Mouse (Mus musculus): ENCODE results near the gene Ch25h. TPM values are rescaled to one million over a fixed set of nuclear protein-coding genes. Genes with fewer than 3 reads are reported as not detected.

Ch25h gene
- total and polyA plus RNA-seq, 2 experiments: 0.22 TPM; not detected in 1

GRCm38 (mm10) chr19:34464453-34464852 lies 10.5 kb downstream of the Ch25h start:
- H3K4me1 ChIP-seq (ENCODE audit: control insufficient read depth, insufficient read depth, low read length): no peaks in the 10 kb centered on the region
- H3K36me3 ChIP-seq (ENCODE audit: control insufficient read depth, insufficient read depth, low read length): no peaks in the 10 kb centered on the region
- H3K27ac ChIP-seq (replicated peaks; ENCODE audit: insufficient read depth, low read depth, low read length): no peak overlapping the region
- TF ChIP-seq CTCF (IDR thresholded peaks at IDR 0.05; ENCODE audit: low read depth, low read length) (no peak), POLR2A (IDR thresholded peaks at IDR 0.05; ENCODE audit: extremely low read depth, insufficient read depth, low read length) (no peak)
- H3K4me3 ChIP-seq (ENCODE audit: insufficient read depth, low read depth, low read length): no peak overlapping the region
- 62% methylated on average over 3 of the region's 3 CpGs for WGBS
- no peaks in the 10 kb centered on the region for H3K79me2 ChIP-seq (ENCODE audit: control insufficient read depth, insufficient read depth, low read length)
- no peak overlapping the region for H3K9ac ChIP-seq (ENCODE audit: low read depth, low read length)
- H3K27me3 ChIP-seq (ENCODE audit: control insufficient read depth, insufficient read depth, low read length): no peaks in the 10 kb centered on the region
- peak; percentile 29 for DNase-seq (ENCODE audit: extremely low read depth, low read depth, low spot score)

DNA sequence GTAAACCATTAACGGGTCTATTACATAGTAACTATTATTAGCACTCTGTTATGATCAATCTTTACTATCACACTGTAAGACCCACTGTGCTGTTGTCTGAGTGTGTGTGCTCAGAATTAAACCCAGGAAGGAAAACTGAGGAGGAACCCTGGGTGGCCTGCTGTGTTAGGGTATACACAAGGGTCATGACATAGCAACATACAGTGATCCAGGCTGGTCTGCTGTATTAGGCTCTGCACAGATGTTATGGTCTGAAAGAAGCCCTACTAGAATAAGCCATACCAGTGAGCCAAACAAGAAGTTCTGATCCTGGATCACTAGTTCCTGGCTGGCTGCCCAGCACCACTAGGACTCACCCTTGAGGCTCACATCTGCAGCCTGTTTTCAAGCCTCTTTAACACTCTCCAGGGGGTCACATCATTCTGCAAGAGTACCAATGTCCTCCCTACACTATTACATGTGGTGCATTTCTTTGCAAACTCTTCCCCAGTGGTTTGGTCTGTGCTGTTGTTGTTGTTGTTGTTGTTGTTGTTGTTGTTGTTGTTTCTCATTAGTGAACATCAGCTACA lies 13.4 kb downstream of the Ch25h start:
- TF ChIP-seq CTCF (IDR thresholded peaks at IDR 0.05; ENCODE audit: low read depth, low read length): no peak
- no peak for TF ChIP-seq POLR2A (IDR thresholded peaks at IDR 0.05; ENCODE audit: extremely low read depth, insufficient read depth, low read length)
- no peaks in the 10 kb centered on the region for H3K27me3 ChIP-seq (ENCODE audit: control insufficient read depth, insufficient read depth, low read length)
- H3K9ac ChIP-seq (ENCODE audit: low read depth, low read length): no peak overlapping the region
- H3K4me1 ChIP-seq (ENCODE audit: control insufficient read depth, insufficient read depth, low read length): no peaks in the 10 kb centered on the region
- no peak overlapping the region for H3K27ac ChIP-seq (replicated peaks; ENCODE audit: insufficient read depth, low read depth, low read length)
- H3K36me3 ChIP-seq (ENCODE audit: control insufficient read depth, insufficient read depth, low read length): no peaks in the 10 kb centered on the region
- no peak for DNase-seq (ENCODE audit: extremely low read depth, low read depth, low spot score)
- H3K4me3 ChIP-seq (ENCODE audit: insufficient read depth, low read depth, low read length): no peak overlapping the region
- 83% methylated on average over 1 of the region's 1 CpGs for WGBS
- no peaks in the 10 kb centered on the region for H3K79me2 ChIP-seq (ENCODE audit: control insufficient read depth, insufficient read depth, low read length)

DNA sequence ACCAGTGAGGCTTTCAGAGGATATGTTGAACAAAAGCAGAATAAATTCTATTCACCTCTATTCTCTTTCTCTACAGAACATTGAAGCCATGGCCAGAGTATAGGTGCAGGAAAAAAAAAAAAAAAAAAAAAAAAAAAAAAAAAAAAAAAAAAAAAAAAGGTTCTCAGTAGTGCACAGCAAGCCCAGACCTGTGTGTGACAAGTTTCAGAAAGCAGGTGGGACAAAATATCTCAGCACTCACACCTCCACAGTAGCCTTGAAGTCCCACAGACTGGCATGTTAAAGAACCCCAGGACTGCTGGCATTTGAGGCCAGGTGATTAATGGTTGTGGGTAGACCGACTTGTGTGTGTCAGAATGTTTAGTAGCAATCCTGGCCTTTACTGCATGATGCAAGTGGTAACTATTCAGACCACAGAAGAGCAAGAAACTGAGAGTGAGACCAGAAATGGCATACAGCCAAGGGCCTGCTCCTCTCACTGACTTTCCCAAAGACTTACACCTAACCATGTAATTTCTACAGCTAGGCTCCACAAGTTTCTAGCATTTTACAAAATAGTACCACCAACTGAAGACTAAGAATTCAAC lies 24.1 kb downstream of the Ch25h start:
- H3K27ac ChIP-seq (replicated peaks; ENCODE audit: insufficient read depth, low read depth, low read length): no peak overlapping the region
- H3K36me3 ChIP-seq (ENCODE audit: control insufficient read depth, insufficient read depth, low read length): no peaks in the 10 kb centered on the region
- no peak overlapping the region for H3K9ac ChIP-seq (ENCODE audit: low read depth, low read length)
- WGBS: 97% methylated on average over 1 of the region's 1 CpGs
- no peaks in the 10 kb centered on the region for H3K27me3 ChIP-seq (ENCODE audit: control insufficient read depth, insufficient read depth, low read length)
- DNase-seq (ENCODE audit: extremely low read depth, low read depth, low spot score): no peak
- no peaks in the 10 kb centered on the region for H3K79me2 ChIP-seq (ENCODE audit: control insufficient read depth, insufficient read depth, low read length)
- TF ChIP-seq CTCF (IDR thresholded peaks at IDR 0.05; ENCODE audit: low read depth, low read length): no peak
- TF ChIP-seq POLR2A (IDR thresholded peaks at IDR 0.05; ENCODE audit: extremely low read depth, insufficient read depth, low read length): no peak
- H3K4me1 ChIP-seq (ENCODE audit: control insufficient read depth, insufficient read depth, low read length): no peaks in the 10 kb centered on the region
- H3K4me3 ChIP-seq (ENCODE audit: insufficient read depth, low read depth, low read length): no peak overlapping the region

DNA sequence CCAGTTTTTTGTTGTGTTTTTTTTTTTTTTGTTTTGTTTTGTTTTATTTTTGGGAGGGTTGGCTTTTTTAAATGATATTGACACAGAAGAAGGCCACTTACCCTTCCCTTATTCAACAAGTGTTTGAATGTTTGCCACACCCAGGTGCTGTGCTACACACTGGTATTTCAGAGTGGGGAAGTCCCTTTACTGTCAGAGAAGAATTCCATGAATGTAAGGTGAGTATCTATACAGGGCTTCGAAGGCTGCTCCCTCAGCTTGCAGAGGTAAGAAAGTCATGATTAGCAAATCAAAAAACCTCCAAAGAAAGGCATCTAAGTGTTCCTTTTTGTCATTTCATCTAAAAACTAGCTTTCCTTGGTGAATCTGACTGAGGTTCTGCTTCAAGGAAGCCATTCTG lies 26.1 kb downstream of the Ch25h start:
- H3K9ac ChIP-seq (ENCODE audit: low read depth, low read length): no peak overlapping the region

GRCm38 (mm10) chr19:34445410-34446012 lies 29.5 kb downstream of the Ch25h start:
- no peak for TF ChIP-seq POLR2A (IDR thresholded peaks at IDR 0.05; ENCODE audit: extremely low read depth, insufficient read depth, low read length)
- Histone ChIP-seq H3K27ac (replicated peaks; ENCODE audit: insufficient read depth, low read depth, low read length) (no peak overlapping the region), H3K4me3 (ENCODE audit: insufficient read depth, low read depth, low read length) (peak overlapping the region; percentile 16; the same call in 1 of the 2 replicates), H3K9ac (ENCODE audit: low read depth, low read length) (no peak overlapping the region), H3K79me2 (ENCODE audit: control insufficient read depth, insufficient read depth, low read length) (no peaks in the 10 kb centered on the region), H3K4me1 (ENCODE audit: control insufficient read depth, insufficient read depth, low read length) (no peaks in the 10 kb centered on the region; the same call in 1 of the 2 replicates), H3K27me3 (ENCODE audit: control insufficient read depth, insufficient read depth, low read length) (no peaks in the 10 kb centered on the region), H3K36me3 (ENCODE audit: control insufficient read depth, insufficient read depth, low read length) (no peaks in the 10 kb centered on the region)
- DNase-seq (ENCODE audit: extremely low read depth, low read depth, low spot score): peak; percentile 30
- 63% methylated on average over 4 of the region's 4 CpGs for WGBS

More for the DNA sequence above, 26.1 kb downstream of the Ch25h start:
- Histone ChIP-seq H3K27me3 (ENCODE audit: control insufficient read depth, insufficient read depth, low read length) (no peaks in the 10 kb centered on the region), H3K27ac (replicated peaks; ENCODE audit: insufficient read depth, low read depth, low read length) (no peak overlapping the region), H3K4me3 (ENCODE audit: insufficient read depth, low read depth, low read length) (no peak overlapping the region), H3K36me3 (ENCODE audit: control insufficient read depth, insufficient read depth, low read length) (no peaks in the 10 kb centered on the region), H3K79me2 (ENCODE audit: control insufficient read depth, insufficient read depth, low read length) (no peaks in the 10 kb centered on the region), H3K4me1 (ENCODE audit: control insufficient read depth, insufficient read depth, low read length) (no peaks in the 10 kb centered on the region)
- TF ChIP-seq POLR2A (IDR thresholded peaks at IDR 0.05; ENCODE audit: extremely low read depth, insufficient read depth, low read length): no peak
- TF ChIP-seq CTCF (IDR thresholded peaks at IDR 0.05; ENCODE audit: low read depth, low read length): no peak
- no peak for DNase-seq (ENCODE audit: extremely low read depth, low read depth, low spot score)
- 76% methylated on average over 1 of the region's 1 CpGs for WGBS

- Histone ChIP-seq H3K79me2 (ENCODE audit: control insufficient read depth, insufficient read depth, low read length) (no peaks in the 10 kb centered on the region), H3K36me3 (ENCODE audit: control insufficient read depth, insufficient read depth, low read length) (no peaks in the 10 kb centered on the region), H3K9ac (ENCODE audit: low read depth, low read length) (no peak overlapping the region), H3K4me3 (ENCODE audit: insufficient read depth, low read depth, low read length) (no peak overlapping the region), H3K27me3 (ENCODE audit: control insufficient read depth, insufficient read depth, low read length) (no peaks in the 10 kb centered on the region), H3K4me1 (ENCODE audit: control insufficient read depth, insufficient read depth, low read length) (no peaks in the 10 kb centered on the region; the same call in 1 of the 2 replicates), H3K27ac (replicated peaks; ENCODE audit: insufficient read depth, low read depth, low read length) (no peak overlapping the region)
- TF ChIP-seq CTCF (IDR thresholded peaks at IDR 0.05; ENCODE audit: low read depth, low read length): no peak
- DNase-seq (ENCODE audit: extremely low read depth, low read depth, low spot score): peak; percentile 42
- 47% methylated on average over 3 of the region's 3 CpGs for WGBS
Observed at GRCm38 (mm10) chr19:34444785-34445184, 30.2 kb downstream of the Ch25h start.

Measured in liver, adult 2 months (tissue).